Mouse (Mus musculus): Measurements from ENCODE around the gene Smg9. TPM values are rescaled to one million over a fixed set of nuclear protein-coding genes. Genes with fewer than 3 reads are reported as not detected.

Gene Smg9
- polyA plus RNA-seq, 1 experiment from 2014 or later: 13.8 TPM

DNA sequence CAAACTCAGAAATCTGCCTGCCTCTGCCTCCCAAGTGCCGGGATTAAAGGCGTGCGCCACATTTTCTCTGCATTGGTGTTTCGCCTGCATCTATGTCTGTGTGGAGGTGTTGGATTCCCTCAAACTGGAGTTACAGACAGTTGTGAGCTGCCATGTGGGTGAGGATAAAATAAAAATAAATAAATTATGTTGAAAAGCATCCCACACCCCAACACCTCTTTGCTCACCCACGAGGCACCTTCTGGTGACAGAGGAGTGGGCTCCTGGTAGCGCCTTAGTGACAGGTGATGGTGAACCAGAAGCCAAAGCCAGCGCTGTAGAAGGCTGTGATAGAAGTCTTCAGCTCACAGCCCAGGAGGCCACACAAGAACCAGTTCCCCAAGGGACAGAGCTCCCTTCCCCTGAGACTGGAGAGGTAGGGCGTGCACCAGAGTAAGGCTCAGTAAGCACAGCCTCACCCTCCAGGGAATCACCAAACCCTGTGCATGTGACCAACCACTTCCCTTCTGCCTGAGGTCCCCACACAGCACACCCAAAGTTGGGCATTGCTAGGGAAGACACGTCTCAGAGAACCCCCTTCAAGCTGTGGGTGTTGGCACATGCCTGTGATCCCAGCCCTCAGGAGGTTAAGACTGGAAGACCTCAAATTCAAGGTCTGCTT lies 46.0 kb downstream of the Smg9 start:
- no peak for DNase-seq (ENCODE audit: low spot score)
- H3K36me3 ChIP-seq (replicated peaks; ENCODE audit: control insufficient read depth, insufficient read depth, low read depth, low read length): no peaks in the 10 kb centered on the region
- 85% methylated on average over 9 of the region's 9 CpGs for WGBS
- ATAC-seq (replicated peaks; ENCODE audit: insufficient number of reproducible peaks, low FRiP score, low TSS enrichment, low read depth): no peak
- no peak overlapping the region for H3K9ac ChIP-seq (replicated peaks; ENCODE audit: low read length)
- H3K4me1 ChIP-seq (ENCODE audit: control insufficient read depth, insufficient read depth, low read length): no peaks in the 10 kb centered on the region
- no peaks in the 10 kb centered on the region for H3K9me3 ChIP-seq (replicated peaks; ENCODE audit: control insufficient read depth, low read length)
- H3K27ac ChIP-seq (replicated peaks; ENCODE audit: low read depth, low read length): no peak overlapping the region
- H3K4me3 ChIP-seq (ENCODE audit: low read depth, low read length): no peak overlapping the region
- H3K4me2 ChIP-seq (ENCODE audit: low read depth, low read length): no peak overlapping the region
- H3K27me3 ChIP-seq (ENCODE audit: control insufficient read depth, insufficient read depth, low read length): no peaks in the 10 kb centered on the region

DNA sequence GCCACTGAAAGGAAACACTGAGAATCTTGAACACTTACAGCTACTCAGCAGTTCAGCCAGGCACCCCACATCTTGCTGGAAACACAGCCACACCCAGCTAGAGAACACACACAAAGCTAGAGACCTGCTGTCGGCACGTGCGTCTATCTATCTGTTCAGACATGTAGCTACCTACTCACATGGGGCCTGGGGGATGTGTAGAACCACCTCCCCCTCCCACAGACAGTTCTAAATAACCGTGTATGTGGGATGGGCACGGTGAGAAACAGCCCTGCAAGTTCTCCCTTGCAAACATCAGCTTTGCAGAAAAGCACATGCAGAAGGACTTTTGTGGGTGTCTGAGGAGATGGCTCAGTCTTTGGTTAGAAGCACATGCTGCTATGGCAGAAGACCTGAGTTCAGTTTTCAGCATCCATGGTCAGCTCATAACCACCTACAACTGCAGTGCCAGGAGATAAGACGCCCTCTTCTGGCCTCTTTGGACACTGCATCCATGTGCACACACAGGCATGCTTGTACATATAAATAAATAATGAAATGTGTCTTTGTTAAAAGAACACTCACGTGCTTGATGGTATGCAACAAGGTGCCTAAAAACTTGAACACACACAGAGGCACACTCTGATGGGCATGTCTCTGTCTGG lies 47.4 kb downstream of the Smg9 start:
- ATAC-seq (replicated peaks; ENCODE audit: insufficient number of reproducible peaks, low FRiP score, low TSS enrichment, low read depth) (no peak), DNase-seq (ENCODE audit: low spot score) (no peak)
- Histone ChIP-seq H3K9ac (replicated peaks; ENCODE audit: low read length) (no peak overlapping the region), H3K9me3 (replicated peaks; ENCODE audit: control insufficient read depth, low read length) (no peaks in the 10 kb centered on the region), H3K27ac (replicated peaks; ENCODE audit: low read depth, low read length) (no peak overlapping the region), H3K4me1 (ENCODE audit: control insufficient read depth, insufficient read depth, low read length) (no peaks in the 10 kb centered on the region), H3K36me3 (replicated peaks; ENCODE audit: control insufficient read depth, insufficient read depth, low read depth, low read length) (no peaks in the 10 kb centered on the region), H3K4me2 (ENCODE audit: low read depth, low read length) (no peak overlapping the region), H3K27me3 (ENCODE audit: control insufficient read depth, insufficient read depth, low read length) (no peaks in the 10 kb centered on the region), H3K4me3 (ENCODE audit: low read depth, low read length) (no peak overlapping the region)
- WGBS: 76% methylated on average over 7 of the region's 7 CpGs

DNA sequence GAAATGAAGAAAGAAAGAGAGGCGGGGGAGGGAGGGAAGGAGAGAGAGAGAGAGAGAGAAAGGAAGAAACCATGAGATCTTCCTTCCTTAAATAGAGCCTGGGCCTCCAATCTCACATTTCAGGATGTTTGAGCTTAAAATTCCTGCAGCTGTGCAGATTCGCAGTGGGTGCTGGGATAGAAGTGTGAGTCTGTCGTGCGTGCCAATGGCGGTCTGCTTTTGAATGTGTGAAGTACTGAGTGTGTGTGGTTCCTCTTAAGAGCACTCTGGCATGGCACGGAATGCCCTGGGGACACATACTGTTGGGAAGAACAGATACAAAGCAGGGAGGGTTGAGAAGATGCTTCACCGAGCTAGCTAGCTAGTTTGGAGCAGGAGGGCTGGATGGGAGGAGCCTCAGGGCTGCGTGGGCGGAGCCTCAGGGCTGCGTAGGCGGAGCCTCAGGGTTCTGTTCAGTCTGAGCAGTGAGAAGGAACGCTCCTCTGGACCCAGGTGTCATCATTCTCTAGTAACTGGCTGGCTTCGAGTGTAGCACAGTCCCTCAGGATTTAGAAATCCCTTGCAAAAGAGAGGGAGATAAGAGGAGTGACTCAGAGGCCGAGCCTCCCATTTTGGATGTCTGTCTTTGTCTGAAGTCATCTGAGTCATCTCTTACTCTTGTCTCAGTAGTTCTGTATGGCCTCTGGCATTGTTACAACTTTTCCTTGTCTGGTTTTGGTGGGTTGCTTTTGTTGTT lies 49.5 kb downstream of the Smg9 start:
- Histone ChIP-seq H3K9ac (replicated peaks; ENCODE audit: low read length) (no peak overlapping the region), H3K36me3 (replicated peaks; ENCODE audit: control insufficient read depth, insufficient read depth, low read depth, low read length) (no peaks in the 10 kb centered on the region), H3K27me3 (ENCODE audit: control insufficient read depth, insufficient read depth, low read length) (no peaks in the 10 kb centered on the region), H3K4me3 (ENCODE audit: low read depth, low read length) (no peak overlapping the region), H3K9me3 (replicated peaks; ENCODE audit: control insufficient read depth, low read length) (no peaks in the 10 kb centered on the region), H3K4me1 (ENCODE audit: control insufficient read depth, insufficient read depth, low read length) (no peaks in the 10 kb centered on the region), H3K27ac (replicated peaks; ENCODE audit: low read depth, low read length) (no peak overlapping the region), H3K4me2 (ENCODE audit: low read depth, low read length) (no peak overlapping the region)
- DNase-seq (ENCODE audit: low spot score) (no peak), ATAC-seq (replicated peaks; ENCODE audit: insufficient number of reproducible peaks, low FRiP score, low TSS enrichment, low read depth) (0 out of 2 replicates have a peak, but pooled peaks have one; percentile 37)
- 64% methylated on average over 14 of the region's 14 CpGs for WGBS

DNA sequence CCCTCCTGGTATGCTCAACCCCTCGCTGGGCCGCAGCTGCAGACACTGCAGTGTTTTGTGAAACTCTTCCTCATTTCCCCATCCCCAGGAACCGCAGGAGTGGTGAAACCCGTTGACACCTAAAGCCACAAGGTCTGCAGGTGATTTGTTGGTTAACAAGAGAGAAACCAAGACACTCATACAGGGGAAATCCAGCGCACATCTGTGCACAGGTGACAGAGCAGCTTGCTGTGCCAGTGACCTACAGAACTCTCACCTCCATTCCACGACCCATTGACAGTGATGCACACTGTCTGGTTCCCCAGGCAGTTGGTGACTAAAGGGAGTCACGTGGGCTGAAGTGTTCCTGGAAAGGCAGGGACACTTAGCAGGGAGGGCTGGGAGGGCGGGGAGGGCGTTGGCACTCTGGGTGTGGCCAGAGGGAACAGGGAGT lies 51.2 kb downstream of the Smg9 start:
- no peaks in the 10 kb centered on the region for H3K9me3 ChIP-seq (replicated peaks; ENCODE audit: control insufficient read depth, low read length)
- no peak overlapping the region for H3K4me2 ChIP-seq (ENCODE audit: low read depth, low read length)
- no peak overlapping the region for H3K9ac ChIP-seq (replicated peaks; ENCODE audit: low read length)
- no peak overlapping the region for H3K27ac ChIP-seq (replicated peaks; ENCODE audit: low read depth, low read length)
- H3K36me3 ChIP-seq (replicated peaks; ENCODE audit: control insufficient read depth, insufficient read depth, low read depth, low read length): no peaks in the 10 kb centered on the region
- ATAC-seq (replicated peaks; ENCODE audit: insufficient number of reproducible peaks, low FRiP score, low TSS enrichment, low read depth) (no peak), DNase-seq (ENCODE audit: low spot score) (no peak)
- no peaks in the 10 kb centered on the region for H3K27me3 ChIP-seq (ENCODE audit: control insufficient read depth, insufficient read depth, low read length)
- no peaks in the 10 kb centered on the region for H3K4me1 ChIP-seq (ENCODE audit: control insufficient read depth, insufficient read depth, low read length)
- H3K4me3 ChIP-seq (ENCODE audit: low read depth, low read length): no peak overlapping the region
- WGBS: 71% methylated on average over 9 of the region's 9 CpGs

DNA sequence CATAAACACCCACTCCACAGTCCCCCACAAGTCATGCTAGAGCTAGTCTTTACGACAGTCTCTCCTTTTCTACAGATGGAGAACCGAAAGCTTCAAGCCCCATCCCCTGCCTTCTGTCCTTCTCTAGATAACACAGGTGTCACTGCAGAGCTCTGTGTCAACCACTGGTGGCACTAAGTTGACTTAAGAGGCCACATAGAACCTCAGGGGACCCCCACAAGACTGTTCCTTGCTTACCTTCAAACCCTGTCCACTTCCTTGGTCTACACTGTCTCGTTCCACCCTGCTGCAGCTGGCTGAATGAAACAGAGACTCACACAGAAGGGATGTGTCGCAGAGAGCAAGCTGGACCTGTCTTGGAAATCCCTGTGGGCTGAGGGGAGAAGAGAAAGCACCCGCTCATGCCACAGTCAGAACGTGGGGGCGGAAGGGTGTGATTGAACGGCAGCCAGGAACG lies 52.5 kb downstream of the Smg9 start, which contains the start of gene Irgc1:
Irgc1 (minus strand) TSS at position 443 of the 457 bp plus-strand sequence.
- DNase-seq (ENCODE audit: low spot score): no peak
- Histone ChIP-seq H3K9ac (replicated peaks; ENCODE audit: low read length) (no peak within 1 kb of the TSS), H3K4me1 (ENCODE audit: control insufficient read depth, insufficient read depth, low read length) (no peaks in the 10 kb centered on the region), H3K9me3 (replicated peaks; ENCODE audit: control insufficient read depth, low read length) (no peaks in the 10 kb centered on the region), H3K4me2 (ENCODE audit: low read depth, low read length) (no peak within 1 kb of the TSS), H3K4me3 (ENCODE audit: low read depth, low read length) (no peak within 1 kb of the TSS), H3K36me3 (replicated peaks; ENCODE audit: control insufficient read depth, insufficient read depth, low read depth, low read length) (no peaks in the 10 kb centered on the region), H3K27ac (replicated peaks; ENCODE audit: low read depth, low read length) (no peak within 1 kb of the TSS), H3K27me3 (ENCODE audit: control insufficient read depth, insufficient read depth, low read length) (no peaks in the 10 kb centered on the region)
- 85% methylated on average over 9 of the region's 9 CpGs for WGBS
- ATAC-seq (replicated peaks; ENCODE audit: insufficient number of reproducible peaks, low FRiP score, low TSS enrichment, low read depth): no peak

DNA sequence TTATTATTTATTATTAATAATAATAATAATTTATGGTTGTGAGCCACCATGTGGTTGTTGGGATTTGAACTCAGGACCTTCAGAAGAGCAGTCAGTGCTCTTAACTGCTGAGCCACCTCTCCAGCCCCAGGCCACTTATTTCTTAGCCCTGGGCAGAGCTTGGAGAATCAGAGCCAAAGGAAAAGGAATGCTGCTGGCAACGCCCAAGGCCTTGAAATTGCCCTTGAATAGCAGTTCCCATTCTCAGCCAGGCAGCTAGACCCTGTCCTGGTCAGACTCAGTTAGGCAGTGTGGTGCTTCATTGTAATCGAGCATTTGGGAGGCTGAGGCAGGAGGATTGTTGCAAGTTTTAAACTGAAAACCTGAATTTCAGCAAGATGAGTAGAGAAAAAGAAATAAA lies 54.8 kb downstream of the Smg9 start:
- no peaks in the 10 kb centered on the region for H3K36me3 ChIP-seq (replicated peaks; ENCODE audit: control insufficient read depth, insufficient read depth, low read depth, low read length)

DNA sequence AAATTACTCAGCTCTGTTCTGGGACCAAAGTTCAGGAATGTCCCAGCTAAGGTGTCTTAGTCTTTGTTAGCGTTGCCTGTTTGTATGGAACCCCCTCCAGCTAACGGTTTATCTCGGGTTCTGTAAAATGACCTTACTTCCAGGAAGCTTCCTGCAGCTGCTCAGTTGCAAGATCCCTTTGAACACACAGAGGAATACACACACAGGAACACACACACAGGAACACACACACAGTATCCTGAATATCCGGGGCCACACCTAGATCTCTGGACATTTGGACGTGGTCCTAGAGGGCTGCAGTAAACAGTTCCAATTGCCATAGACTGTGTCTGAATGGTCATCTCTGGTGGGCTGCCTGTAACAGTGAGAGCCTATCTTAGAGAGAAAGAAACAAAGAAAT lies 56.3 kb downstream of the Smg9 start:
- ATAC-seq (replicated peaks; ENCODE audit: insufficient number of reproducible peaks, low FRiP score, low TSS enrichment, low read depth) (no peak), DNase-seq (ENCODE audit: low spot score) (no peak)
- H3K27me3 ChIP-seq (ENCODE audit: control insufficient read depth, insufficient read depth, low read length): no peaks in the 10 kb centered on the region
- no peak overlapping the region for H3K9ac ChIP-seq (replicated peaks; ENCODE audit: low read length)
- no peak overlapping the region for H3K4me3 ChIP-seq (ENCODE audit: low read depth, low read length)
- H3K4me1 ChIP-seq (ENCODE audit: control insufficient read depth, insufficient read depth, low read length): no peaks in the 10 kb centered on the region
- no peaks in the 10 kb centered on the region for H3K36me3 ChIP-seq (replicated peaks; ENCODE audit: control insufficient read depth, insufficient read depth, low read depth, low read length)
- WGBS: 76% methylated on average over 5 of the region's 5 CpGs
- no peaks in the 10 kb centered on the region for H3K9me3 ChIP-seq (replicated peaks; ENCODE audit: control insufficient read depth, low read length)
- H3K4me2 ChIP-seq (ENCODE audit: low read depth, low read length): no peak overlapping the region
- no peak overlapping the region for H3K27ac ChIP-seq (replicated peaks; ENCODE audit: low read depth, low read length)

More for the DNA sequence above, 54.8 kb downstream of the Smg9 start:
- no peak for DNase-seq (ENCODE audit: low spot score)
- Histone ChIP-seq H3K9ac (replicated peaks; ENCODE audit: low read length) (no peak overlapping the region), H3K9me3 (replicated peaks; ENCODE audit: control insufficient read depth, low read length) (no peaks in the 10 kb centered on the region), H3K27me3 (ENCODE audit: control insufficient read depth, insufficient read depth, low read length) (no peaks in the 10 kb centered on the region), H3K4me3 (ENCODE audit: low read depth, low read length) (no peak overlapping the region), H3K27ac (replicated peaks; ENCODE audit: low read depth, low read length) (no peak overlapping the region), H3K4me1 (ENCODE audit: control insufficient read depth, insufficient read depth, low read length) (no peaks in the 10 kb centered on the region), H3K4me2 (ENCODE audit: low read depth, low read length) (no peak overlapping the region)
- ATAC-seq (replicated peaks; ENCODE audit: insufficient number of reproducible peaks, low FRiP score, low TSS enrichment, low read depth): no peak
- WGBS: 67% methylated on average over 2 of the region's 2 CpGs
